Mouse (Mus musculus) embryonic facial prominence, embryonic 13.5 days (tissue): ENCODE data around the gene Amigo2. TPM values are rescaled to one million over a fixed set of nuclear protein-coding genes. Genes with fewer than 3 reads are reported as not detected.

Experiments
- ATAC-seq: fragments of 200-750 bp; cut with Nextera tagmentation; 2 replicates; pipeline ENCODE4 v1.8.0; 2017; ENCODE audit warnings: low read depth; ENCODE audit not compliant: insufficient number of reproducible peaks, insufficient read depth, low FRiP score, low TSS enrichment
- H3K27ac ChIP-seq: fragments of 300-500 bp; sonication (generic); 2 replicates; pipeline ENCODE4 v1.5.1; 2015; ENCODE audit warnings: moderate library complexity, mild to moderate bottlenecking, inconsistent platforms
- H3K27me3 ChIP-seq: fragments of 300-500 bp; sonication (generic); 2 replicates; pipeline ENCODE4 v1.6.1; 2015; ENCODE audit warnings: mild to moderate bottlenecking, inconsistent platforms
- H3K36me3 ChIP-seq: fragments of 300-500 bp; sonication (generic); 2 replicates; pipeline ENCODE4 v1.6.1; 2015; ENCODE audit warnings: mild to moderate bottlenecking, inconsistent platforms
- H3K4me1 ChIP-seq: fragments of 300-500 bp; sonication (generic); 2 replicates; pipeline ENCODE4 v1.6.1; 2015; ENCODE audit warnings: inconsistent platforms
- H3K4me2 ChIP-seq: fragments of 300-500 bp; sonication (generic); 2 replicates; pipeline ENCODE4 v1.6.1; 2015; ENCODE audit warnings: moderate library complexity, mild to moderate bottlenecking, inconsistent platforms
- H3K4me3 ChIP-seq: fragments of 300-500 bp; sonication (generic); 2 replicates; pipeline ENCODE4 v1.5.1; 2015; ENCODE audit warnings: mild to moderate bottlenecking, inconsistent platforms
- H3K9ac ChIP-seq: fragments of 300-500 bp; sonication (generic); 2 replicates; pipeline ENCODE4 v1.6.1; 2015; ENCODE audit warnings: mild to moderate bottlenecking, inconsistent platforms
- H3K9me3 ChIP-seq: fragments of 300-500 bp; sonication (generic); 2 replicates; pipeline ENCODE4 v1.6.1; 2016; ENCODE audit warnings: inconsistent platforms
- WGBS: fragments of 180-500 bp; shearing (Covaris S2); methylation state at CpG from one replicate; pipeline ENCODE4 v1.1.7; 2015; ENCODE audit warnings: mixed read lengths; 5-methylcytosine and 5-hydroxymethylcytosine counted together
- polyA plus RNA-seq: library from polyadenylated mRNA; unstranded; fragments of >200 nt; fragmentation: Nextera tagmentation; extraction: Ambion mirVana; gene quantifications from 2 replicates; pipeline ENCODE4 v1.2.1, GENCODE M21; 2015

Amigo2 gene
- polyA plus RNA-seq, 1 experiment from 2014 or later, result 6.6 TPM

DNA sequence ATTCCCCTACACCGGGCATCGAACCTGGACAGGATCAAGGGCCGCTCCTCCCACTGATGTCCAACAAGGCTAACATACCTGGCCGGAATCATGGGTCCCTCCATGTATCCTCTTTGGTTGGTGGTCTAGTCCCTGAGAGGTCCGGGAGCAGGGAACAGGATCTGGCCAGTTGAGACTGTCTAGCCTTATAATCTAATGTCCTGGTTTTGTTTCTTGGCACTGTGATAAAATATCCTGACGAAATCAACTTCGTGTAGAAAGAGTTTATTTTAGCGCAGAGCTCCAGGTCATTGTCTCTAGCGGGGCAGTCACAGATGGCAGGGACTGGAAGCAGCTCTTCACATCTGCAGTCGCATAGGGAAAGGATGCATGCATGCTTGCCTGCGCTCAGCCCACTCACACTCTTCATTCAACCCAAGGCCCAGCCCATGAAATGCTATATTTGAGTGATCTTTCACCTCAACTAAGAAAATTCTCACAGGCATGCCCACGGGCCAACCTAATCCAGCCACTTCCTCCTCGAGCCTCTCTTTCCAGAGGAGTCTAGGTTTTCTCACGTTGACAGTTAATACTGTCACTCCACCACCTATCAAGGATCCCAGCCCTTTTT lies 19.3 kb upstream of the Amigo2 start:
- no peak overlapping the region for H3K4me2 ChIP-seq
- no peak for ATAC-seq
- H3K27ac ChIP-seq, result no peak overlapping the region
- no peaks in the 10 kb centered on the region for H3K4me1 ChIP-seq
- H3K9me3 ChIP-seq, result no peaks in the 10 kb centered on the region
- H3K4me3 ChIP-seq, result no peak overlapping the region
- no peak overlapping the region for H3K9ac ChIP-seq
- no peaks in the 10 kb centered on the region for H3K27me3 ChIP-seq
- 82% methylated on average over 14 of the region's 14 CpGs for WGBS
- no peaks in the 10 kb centered on the region for H3K36me3 ChIP-seq

- H3K4me1 ChIP-seq, result peaks cover under 1% of the 10 kb centered on the region; the same call in 1 of the 2 replicates
- no peak overlapping the region for H3K27ac ChIP-seq
- H3K9ac ChIP-seq, result no peak overlapping the region
- no peaks in the 10 kb centered on the region for H3K36me3 ChIP-seq
- H3K4me3 ChIP-seq, result no peak overlapping the region
- no peak for ATAC-seq
- no peaks in the 10 kb centered on the region for H3K9me3 ChIP-seq
- WGBS, result 67% methylated on average over 9 of the region's 9 CpGs
- no peaks in the 10 kb centered on the region for H3K27me3 ChIP-seq
- H3K4me2 ChIP-seq, result no peak overlapping the region
These were observed 15.2 kb upstream of the Amigo2 start for GRCm38 (mm10) chr15:97262251-97262650.

DNA sequence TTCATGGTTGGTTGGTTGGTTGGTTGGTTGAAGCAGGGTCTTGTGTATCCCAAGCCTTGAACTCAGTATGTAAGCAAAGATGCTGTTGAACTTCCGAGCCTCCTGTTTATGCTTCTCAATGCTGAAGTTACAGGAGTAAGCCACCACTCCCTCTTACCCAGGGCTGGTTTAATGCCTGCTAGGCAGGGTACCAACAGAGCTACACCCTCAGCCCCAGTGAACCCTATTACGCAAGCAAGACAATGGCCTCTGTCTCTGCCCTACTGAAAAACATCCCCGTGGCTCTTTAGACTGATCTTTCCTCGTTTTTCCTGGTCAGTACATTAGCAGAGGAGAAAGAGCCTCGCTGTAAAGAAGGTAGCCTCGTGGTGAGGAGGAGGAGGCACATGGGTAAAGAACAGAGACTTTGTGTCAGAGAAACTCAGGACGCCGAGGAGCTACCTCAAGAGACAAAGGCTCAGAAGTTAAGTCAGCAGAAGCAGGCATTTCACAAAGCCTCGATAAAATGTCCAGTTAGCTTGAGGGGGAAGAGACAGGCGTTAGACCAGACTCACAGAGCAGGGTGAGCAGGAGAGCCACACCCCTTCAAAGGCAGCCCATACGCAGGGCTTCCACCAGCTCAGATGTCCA lies 13.0 kb upstream of the Amigo2 start:
- Histone ChIP-seq H3K4me2 (no peak overlapping the region), H3K27ac (no peak overlapping the region), H3K9me3 (no peaks in the 10 kb centered on the region), H3K4me3 (no peak overlapping the region), H3K27me3 (no peaks in the 10 kb centered on the region), H3K36me3 (no peaks in the 10 kb centered on the region), H3K4me1 (peaks cover 3% of the 10 kb centered on the region; the same call in 1 of the 2 replicates), H3K9ac (no peak overlapping the region)
- WGBS, result 66% methylated on average over 11 of the region's 11 CpGs
- no peak for ATAC-seq

DNA sequence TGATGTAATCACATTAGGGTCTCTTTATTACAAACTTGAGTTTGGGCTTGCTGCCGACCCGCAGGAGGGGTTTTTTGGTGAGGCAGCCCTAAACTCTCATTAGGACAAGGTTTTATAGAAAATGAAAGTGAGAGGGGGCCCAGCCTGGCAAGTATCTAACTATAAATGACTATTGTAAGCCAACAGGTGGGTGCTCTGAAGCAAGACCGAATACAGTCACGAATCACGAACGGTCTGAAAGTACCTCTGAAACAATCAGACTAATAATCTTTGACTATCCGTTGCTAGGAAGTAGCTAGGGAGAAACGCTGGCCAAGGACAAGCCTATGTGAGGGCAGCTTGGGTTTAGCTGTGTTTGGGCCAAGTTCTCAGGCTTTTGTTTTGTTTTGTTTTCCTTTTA lies 12.2 kb upstream of the Amigo2 start:
- H3K9ac ChIP-seq, result no peak overlapping the region
- H3K27me3 ChIP-seq, result no peaks in the 10 kb centered on the region
- H3K4me1 ChIP-seq, result peaks cover 3% of the 10 kb centered on the region; the same call in 1 of the 2 replicates
- no peak for ATAC-seq
- H3K9me3 ChIP-seq, result no peaks in the 10 kb centered on the region
- H3K4me3 ChIP-seq, result no peak overlapping the region
- H3K27ac ChIP-seq, result no peak overlapping the region
- WGBS, result 87% methylated on average over 8 of the region's 8 CpGs
- H3K4me2 ChIP-seq, result no peak overlapping the region
- H3K36me3 ChIP-seq, result no peaks in the 10 kb centered on the region

- H3K4me3 ChIP-seq, result no peak overlapping the region
- no peak overlapping the region for H3K9ac ChIP-seq
- no peaks in the 10 kb centered on the region for H3K27me3 ChIP-seq
- no peak overlapping the region for H3K27ac ChIP-seq
- ATAC-seq, result no peak
- 81% methylated on average over 17 of the region's 17 CpGs for WGBS
- peaks cover 3% of the 10 kb centered on the region; the same call in 1 of the 2 replicates for H3K4me1 ChIP-seq
- H3K4me2 ChIP-seq, result no peak overlapping the region
- H3K9me3 ChIP-seq, result no peaks in the 10 kb centered on the region
- H3K36me3 ChIP-seq, result no peaks in the 10 kb centered on the region
These were observed 11.6 kb upstream of the Amigo2 start for GRCm38 (mm10) chr15:97258483-97259230.

DNA sequence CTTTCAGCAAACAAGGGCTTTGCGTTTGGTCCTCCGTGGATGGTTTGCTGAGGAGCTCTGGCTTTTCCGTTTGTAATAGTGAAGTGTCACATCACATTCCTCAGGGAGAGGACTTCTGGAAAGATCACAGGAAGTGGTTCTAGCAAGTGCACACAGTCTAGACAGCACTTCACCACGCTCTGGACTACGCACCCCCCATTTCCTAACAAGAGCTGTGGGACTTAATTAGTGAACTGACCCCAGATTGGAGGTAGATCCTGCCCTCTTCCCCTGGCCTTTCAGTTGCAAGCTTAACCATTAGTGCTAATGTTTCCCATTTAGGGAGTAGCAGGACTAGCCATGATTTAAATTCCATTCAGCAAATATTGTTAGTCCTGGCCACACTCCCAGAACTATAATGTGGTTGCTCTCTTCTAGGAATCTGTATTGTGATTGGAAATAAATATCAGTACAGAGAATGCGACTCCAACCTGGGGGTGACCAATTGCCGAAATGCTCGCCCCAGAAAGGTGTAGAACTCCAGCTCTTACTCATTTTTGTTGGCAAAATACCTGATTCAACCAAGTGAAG lies 10.2 kb upstream of the Amigo2 start:
- Histone ChIP-seq H3K27ac (no peak overlapping the region), H3K4me1 (peaks cover 3% of the 10 kb centered on the region; the same call in 1 of the 2 replicates), H3K9me3 (no peaks in the 10 kb centered on the region), H3K4me2 (no peak overlapping the region), H3K4me3 (no peak overlapping the region), H3K9ac (no peak overlapping the region), H3K36me3 (no peaks in the 10 kb centered on the region), H3K27me3 (no peaks in the 10 kb centered on the region)
- ATAC-seq, result no peak
- WGBS, result 68% methylated on average over 8 of the region's 8 CpGs

DNA sequence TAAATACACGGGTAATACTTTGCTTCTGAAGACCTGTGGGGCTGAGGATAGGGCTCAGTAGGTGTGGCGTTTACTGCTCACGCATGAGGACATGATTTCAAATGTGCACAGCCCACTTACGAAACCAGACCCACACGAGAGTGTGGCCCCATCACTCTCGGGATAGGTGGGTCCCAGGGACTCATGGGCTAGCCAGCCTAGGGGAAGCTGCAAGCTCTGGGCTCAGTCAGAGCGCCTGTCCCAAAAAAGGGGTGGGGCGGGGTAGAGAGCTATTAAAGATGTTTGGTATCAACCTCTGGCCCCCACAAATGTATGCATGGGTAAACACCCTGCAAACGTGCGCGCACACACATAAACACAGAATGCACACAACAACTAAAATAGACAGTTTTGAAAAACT lies 9.3 kb upstream of the Amigo2 start:
- no peak overlapping the region for H3K9ac ChIP-seq
- no peak for ATAC-seq
- H3K9me3 ChIP-seq, result no peaks in the 10 kb centered on the region
- no peak overlapping the region for H3K4me2 ChIP-seq
- H3K36me3 ChIP-seq, result no peaks in the 10 kb centered on the region
- WGBS, result 85% methylated on average over 11 of the region's 11 CpGs
- H3K4me3 ChIP-seq, result no peak overlapping the region
- peaks cover 3% of the 10 kb centered on the region; the same call in 1 of the 2 replicates for H3K4me1 ChIP-seq
- no peak overlapping the region for H3K27ac ChIP-seq
- H3K27me3 ChIP-seq, result no peaks in the 10 kb centered on the region

DNA sequence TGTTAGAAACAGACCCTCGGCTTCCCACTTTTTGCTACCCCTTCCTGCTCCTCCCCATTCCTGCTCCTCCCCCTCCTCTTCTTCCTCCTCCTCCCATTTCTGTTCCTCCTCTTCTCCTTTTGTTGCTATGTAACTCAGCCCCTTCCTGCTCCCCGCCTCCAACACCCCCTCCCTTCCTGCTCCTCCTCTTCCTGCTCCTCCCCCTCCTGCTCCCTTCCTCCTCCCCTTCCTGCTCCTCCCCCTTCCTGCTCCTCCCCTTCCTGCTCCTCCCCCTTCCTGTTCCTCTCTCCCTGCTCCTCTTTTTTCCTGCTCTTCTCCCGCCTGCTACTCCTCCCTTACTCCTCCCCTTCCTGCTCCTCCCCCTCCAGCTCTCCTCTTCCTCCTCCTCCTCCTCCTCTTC lies 8.7 kb upstream of the Amigo2 start:
- Histone ChIP-seq H3K9me3 (no peaks in the 10 kb centered on the region), H3K9ac (no peak overlapping the region), H3K36me3 (no peaks in the 10 kb centered on the region), H3K27me3 (no peaks in the 10 kb centered on the region), H3K4me1 (peaks cover 3% of the 10 kb centered on the region; the same call in 1 of the 2 replicates), H3K4me2 (no peak overlapping the region), H3K27ac (no peak overlapping the region), H3K4me3 (no peak overlapping the region)
- ATAC-seq, result no peak
- 85% methylated on average over 3 of the region's 3 CpGs for WGBS

DNA sequence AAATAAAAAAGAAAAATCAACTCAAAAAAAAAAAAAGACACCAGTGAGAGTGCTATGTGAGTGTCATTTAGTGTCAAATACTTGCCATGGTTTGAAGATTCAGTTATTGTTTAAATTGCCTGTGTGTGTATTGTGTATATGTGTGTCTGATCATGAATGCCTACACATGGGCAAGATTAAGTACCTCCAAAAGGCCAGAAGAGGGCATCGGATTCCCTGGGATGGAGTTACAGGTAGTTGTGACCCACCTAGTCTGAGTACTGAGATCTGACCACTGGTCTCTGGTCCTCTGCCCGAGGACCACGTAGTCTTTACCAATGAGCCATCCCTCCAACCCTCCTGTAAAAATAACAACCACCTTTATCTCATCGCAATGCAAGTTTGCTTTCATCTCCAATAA lies 7.3 kb upstream of the Amigo2 start:
- ATAC-seq, result no peak
- Histone ChIP-seq H3K9me3 (no peaks in the 10 kb centered on the region), H3K27me3 (no peaks in the 10 kb centered on the region), H3K36me3 (no peaks in the 10 kb centered on the region), H3K9ac (no peak overlapping the region), H3K27ac (no peak overlapping the region), H3K4me2 (no peak overlapping the region), H3K4me3 (no peak overlapping the region), H3K4me1 (peaks cover 3% of the 10 kb centered on the region; the same call in 1 of the 2 replicates)
- 93% methylated on average over 4 of the region's 4 CpGs for WGBS

DNA sequence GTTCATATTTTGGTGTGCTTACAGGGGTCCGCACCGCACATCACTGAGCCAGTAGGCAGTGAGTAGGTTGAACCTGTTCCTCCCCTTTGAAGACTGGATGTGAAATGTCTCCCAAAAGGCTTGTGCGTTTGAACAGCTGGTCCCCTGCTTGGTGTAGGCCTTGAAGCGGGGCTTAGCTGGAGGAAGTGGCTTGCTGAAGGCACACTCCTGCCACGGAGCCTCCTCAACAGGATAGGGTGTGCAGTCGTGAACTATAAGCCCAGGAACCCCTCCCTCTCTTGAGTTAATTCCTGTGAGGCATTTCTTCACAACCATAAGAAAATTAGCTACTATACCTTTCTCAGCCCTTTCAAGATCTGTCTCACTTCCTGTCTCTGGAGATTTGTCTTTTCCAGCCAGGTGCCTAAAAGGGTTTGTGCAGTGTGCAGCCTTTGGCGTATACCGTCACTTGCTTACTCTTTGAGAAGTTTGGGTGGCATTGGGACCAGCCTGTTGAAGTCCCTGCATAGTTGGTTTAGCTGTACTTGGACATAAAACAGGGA lies 5.5 kb upstream of the Amigo2 start:
- H3K4me1 ChIP-seq, result peaks cover 11% of the 10 kb centered on the region
- no peak overlapping the region for H3K4me3 ChIP-seq
- no peaks in the 10 kb centered on the region for H3K27me3 ChIP-seq
- H3K9ac ChIP-seq, result no peak overlapping the region
- H3K36me3 ChIP-seq, result no peaks in the 10 kb centered on the region
- H3K9me3 ChIP-seq, result no peaks in the 10 kb centered on the region
- 84% methylated on average over 8 of the region's 8 CpGs for WGBS
- H3K4me2 ChIP-seq, result no peak overlapping the region
- no peak for ATAC-seq
- no peak overlapping the region for H3K27ac ChIP-seq

- Histone ChIP-seq H3K4me3 (no peak overlapping the region), H3K36me3 (no peaks in the 10 kb centered on the region), H3K9ac (no peak overlapping the region), H3K27me3 (peaks cover 15% of the 10 kb centered on the region), H3K4me1 (peaks cover 15% of the 10 kb centered on the region), H3K4me2 (no peak overlapping the region), H3K27ac (no peak overlapping the region), H3K9me3 (no peaks in the 10 kb centered on the region)
- 94% methylated on average over 10 of the region's 10 CpGs for WGBS
- no peak for ATAC-seq
These were observed 2.2 kb upstream of the Amigo2 start for GRCm38 (mm10) chr15:97249322-97249721.
